Mouse (Mus musculus): ENCODE results near the gene Vgll4. TPM values are rescaled to one million over a fixed set of nuclear protein-coding genes. Genes with fewer than 3 reads are reported as not detected.

Vgll4 gene
- polyA plus RNA-seq, 1 experiment from 2014 or later, result 14.7 TPM

- 35% methylated on average over 6 of the region's 6 CpGs for WGBS (ENCODE audit: insufficient replicate concordance)
- Histone ChIP-seq H3K36me3 (replicated peaks; ENCODE audit: insufficient read depth, low read length) (no peaks in the 10 kb centered on the region), H3K27me3 (ENCODE audit: insufficient read depth, low read length) (no peaks in the 10 kb centered on the region), H3K4me3 (ENCODE audit: low read depth, low read length) (no peak overlapping the region), H3K4me1 (ENCODE audit: insufficient read depth) (no peaks in the 10 kb centered on the region), H3K9ac (replicated peaks) (no peak overlapping the region), H3K4me2 (ENCODE audit: low read depth, low read length) (no peak overlapping the region), H3K27ac (ENCODE audit: low read depth) (no peak overlapping the region), H3K9me3 (ENCODE audit: low read length) (no peaks in the 10 kb centered on the region)
- TF ChIP-seq EP300 (IDR thresholded peaks at IDR 0.05; ENCODE audit: low read depth) (no peak), CTCF (IDR thresholded peaks at IDR 0.05; ENCODE audit: low read depth) (no peak)
- DNase-seq (no peak), ATAC-seq (no peak)
Measured at GRCm38 (mm10) chr6:114818471-114818870, 151.3 kb downstream of the Vgll4 start.

DNA sequence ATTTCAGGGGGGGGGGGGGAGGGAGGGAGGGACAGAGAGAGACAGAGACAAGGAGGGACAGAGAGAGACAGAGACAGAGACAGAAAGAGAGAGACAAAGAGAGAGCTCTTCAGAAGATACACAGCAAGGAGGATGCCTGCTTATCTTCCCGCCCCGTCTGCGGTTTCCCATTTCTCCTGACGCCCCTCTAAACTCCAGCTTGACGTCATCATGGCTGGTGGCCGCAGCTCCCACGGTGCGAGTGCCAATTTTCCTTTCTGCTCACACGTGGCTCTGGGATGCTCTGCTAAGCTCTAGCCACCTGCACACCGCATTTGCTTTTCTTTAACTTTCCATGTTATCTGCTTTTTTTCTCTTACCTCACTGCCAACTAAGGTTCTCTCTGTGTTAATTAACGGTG is 151.8 kb downstream of the Vgll4 start:
- no peak for ATAC-seq
- H3K4me3 ChIP-seq (ENCODE audit: low read depth, low read length), result no peak overlapping the region
- no peak for TF ChIP-seq CTCF (IDR thresholded peaks at IDR 0.05; ENCODE audit: low read depth)
- TF ChIP-seq EP300 (IDR thresholded peaks at IDR 0.05; ENCODE audit: low read depth), result no peak
- no peak overlapping the region for H3K9ac ChIP-seq (replicated peaks)
- 19% methylated on average over 11 of the region's 11 CpGs for WGBS (ENCODE audit: insufficient replicate concordance)
- no peaks in the 10 kb centered on the region for H3K9me3 ChIP-seq (ENCODE audit: low read length)
- no peak overlapping the region for H3K27ac ChIP-seq (ENCODE audit: low read depth)
- no peaks in the 10 kb centered on the region for H3K27me3 ChIP-seq (ENCODE audit: insufficient read depth, low read length)
- no peaks in the 10 kb centered on the region for H3K4me1 ChIP-seq (ENCODE audit: insufficient read depth)
- H3K36me3 ChIP-seq (replicated peaks; ENCODE audit: insufficient read depth, low read length), result no peaks in the 10 kb centered on the region
- H3K4me2 ChIP-seq (ENCODE audit: low read depth, low read length), result no peak overlapping the region
- DNase-seq, result no peak

DNA sequence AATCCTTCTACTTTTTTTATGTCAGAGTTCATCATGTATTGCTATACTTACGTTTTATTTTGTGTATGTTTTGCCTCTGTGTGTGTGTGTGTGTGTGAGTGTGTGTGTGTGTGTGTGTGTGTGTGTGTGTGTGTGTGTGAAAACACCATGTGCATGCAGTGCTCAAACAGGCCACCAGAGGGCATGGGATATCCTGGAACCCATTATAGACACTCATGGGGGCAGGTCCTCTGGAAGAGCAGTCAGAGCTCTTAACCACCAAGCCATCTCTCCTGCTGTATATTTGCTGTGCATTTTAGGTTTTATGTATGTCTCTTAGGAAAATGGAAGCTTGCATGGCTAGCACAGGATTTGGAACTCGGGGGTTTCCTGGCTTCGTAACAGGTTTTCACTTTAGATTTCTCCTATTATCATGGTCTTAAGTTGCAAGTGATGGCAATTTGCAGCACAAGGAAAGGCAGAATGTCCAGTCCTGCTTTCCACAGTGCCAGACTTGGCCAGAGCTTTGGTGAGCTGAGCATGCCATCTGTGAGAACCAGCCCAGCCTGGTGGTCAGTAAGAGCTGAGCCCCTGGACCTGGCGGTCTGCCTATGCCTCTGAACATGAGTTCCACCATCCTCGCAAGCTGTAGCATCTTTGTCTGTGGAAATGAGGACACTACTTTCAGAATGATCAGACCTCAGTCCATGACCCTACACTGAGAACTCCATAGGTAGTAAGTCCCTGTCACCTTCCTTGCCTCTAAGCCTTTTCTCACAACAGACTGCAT is 154.7 kb downstream of the Vgll4 start:
- no peak for ATAC-seq
- no peaks in the 10 kb centered on the region for H3K27me3 ChIP-seq (ENCODE audit: insufficient read depth, low read length)
- H3K4me2 ChIP-seq (ENCODE audit: low read depth, low read length), result no peak overlapping the region
- no peaks in the 10 kb centered on the region for H3K9me3 ChIP-seq (ENCODE audit: low read length)
- no peak overlapping the region for H3K9ac ChIP-seq (replicated peaks)
- H3K27ac ChIP-seq (ENCODE audit: low read depth), result no peak overlapping the region
- no peak overlapping the region for H3K4me3 ChIP-seq (ENCODE audit: low read depth, low read length)
- WGBS (ENCODE audit: insufficient replicate concordance), result 88% methylated on average over 5 of the region's 5 CpGs
- TF ChIP-seq EP300 (IDR thresholded peaks at IDR 0.05; ENCODE audit: low read depth) (no peak), CTCF (IDR thresholded peaks at IDR 0.05; ENCODE audit: low read depth) (peak; percentile 57)
- H3K4me1 ChIP-seq (ENCODE audit: insufficient read depth), result no peaks in the 10 kb centered on the region
- peak; percentile 39 for DNase-seq
- H3K36me3 ChIP-seq (replicated peaks; ENCODE audit: insufficient read depth, low read length), result no peaks in the 10 kb centered on the region

DNA sequence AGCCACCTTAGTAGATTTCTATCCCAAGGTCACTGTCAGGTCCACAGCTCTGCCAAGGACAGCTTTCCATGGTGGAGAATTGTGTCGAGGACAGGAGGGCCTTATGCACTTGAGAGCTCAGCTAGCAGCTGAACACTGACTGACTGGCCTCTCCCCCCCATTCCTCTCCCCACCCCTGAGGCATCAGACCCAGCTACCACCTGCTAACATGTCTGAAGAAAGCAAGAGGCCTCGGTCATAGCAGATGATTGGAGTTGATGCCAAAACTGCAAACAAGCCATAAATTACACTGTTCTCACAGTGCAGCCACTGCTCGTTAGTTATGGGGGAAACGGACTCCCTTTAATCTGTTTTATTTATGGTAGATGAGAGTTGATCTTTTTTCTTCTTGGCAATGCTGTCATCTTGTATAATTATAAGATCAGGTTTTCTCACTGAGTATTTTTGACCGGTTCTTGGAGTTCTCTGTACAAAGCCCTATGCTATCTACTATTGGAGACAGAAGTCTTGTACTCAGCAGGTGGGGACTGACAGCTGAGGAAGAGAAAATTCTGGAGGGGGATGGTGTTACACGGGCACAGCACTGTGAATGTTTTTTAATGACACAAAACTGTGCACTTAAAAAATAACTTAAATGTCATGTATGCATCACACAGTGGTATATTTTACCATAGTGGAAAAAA is 155.5 kb downstream of the Vgll4 start:
- TF ChIP-seq EP300 (IDR thresholded peaks at IDR 0.05; ENCODE audit: low read depth), result no peak
- no peak for TF ChIP-seq CTCF (IDR thresholded peaks at IDR 0.05; ENCODE audit: low read depth)
- H3K27ac ChIP-seq (ENCODE audit: low read depth), result no peak overlapping the region
- DNase-seq, result no peak
- ATAC-seq, result no peak
- 75% methylated on average over 6 of the region's 6 CpGs for WGBS (ENCODE audit: insufficient replicate concordance)
- H3K9ac ChIP-seq (replicated peaks), result no peak overlapping the region
- H3K36me3 ChIP-seq (replicated peaks; ENCODE audit: insufficient read depth, low read length), result no peaks in the 10 kb centered on the region
- no peaks in the 10 kb centered on the region for H3K27me3 ChIP-seq (ENCODE audit: insufficient read depth, low read length)
- H3K4me1 ChIP-seq (ENCODE audit: insufficient read depth), result no peaks in the 10 kb centered on the region
- no peaks in the 10 kb centered on the region for H3K9me3 ChIP-seq (ENCODE audit: low read length)
- no peak overlapping the region for H3K4me2 ChIP-seq (ENCODE audit: low read depth, low read length)
- H3K4me3 ChIP-seq (ENCODE audit: low read depth, low read length), result no peak overlapping the region

- Histone ChIP-seq H3K4me2 (ENCODE audit: low read depth, low read length) (no peak overlapping the region), H3K4me3 (ENCODE audit: low read depth, low read length) (no peak overlapping the region), H3K27ac (ENCODE audit: low read depth) (no peak overlapping the region), H3K9ac (replicated peaks) (no peak overlapping the region), H3K4me1 (ENCODE audit: insufficient read depth) (no peaks in the 10 kb centered on the region), H3K36me3 (replicated peaks; ENCODE audit: insufficient read depth, low read length) (no peaks in the 10 kb centered on the region), H3K27me3 (ENCODE audit: insufficient read depth, low read length) (no peaks in the 10 kb centered on the region), H3K9me3 (ENCODE audit: low read length) (no peaks in the 10 kb centered on the region)
- DNase-seq (no peak), ATAC-seq (no peak)
- 79% methylated on average over 4 of the region's 4 CpGs for WGBS (ENCODE audit: insufficient replicate concordance)
- TF ChIP-seq EP300 (IDR thresholded peaks at IDR 0.05; ENCODE audit: low read depth) (no peak), CTCF (IDR thresholded peaks at IDR 0.05; ENCODE audit: low read depth) (no peak)
Measured at GRCm38 (mm10) chr6:114812779-114813178, 157.0 kb downstream of the Vgll4 start.

DNA sequence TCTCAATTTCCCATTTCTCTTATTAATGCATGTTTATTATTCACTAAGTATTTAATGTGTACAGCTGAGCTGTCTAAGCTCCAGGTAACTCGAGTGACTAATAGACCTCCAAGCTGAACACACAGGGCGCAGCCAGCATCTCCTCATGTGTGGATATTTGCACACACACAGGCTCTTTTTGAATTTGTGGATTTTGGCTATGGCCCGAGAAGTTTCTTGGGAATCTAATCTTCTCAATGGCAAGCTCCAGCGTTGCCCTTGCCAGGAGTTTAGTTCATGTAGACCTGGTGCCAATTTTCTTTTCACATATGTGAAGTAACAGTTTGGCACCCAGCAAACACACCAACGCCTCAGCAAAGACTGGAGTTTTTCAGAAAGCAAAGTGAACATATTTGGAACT is 157.5 kb downstream of the Vgll4 start:
- no peaks in the 10 kb centered on the region for H3K9me3 ChIP-seq (ENCODE audit: low read length)
- H3K9ac ChIP-seq (replicated peaks), result no peak overlapping the region
- no peak for TF ChIP-seq EP300 (IDR thresholded peaks at IDR 0.05; ENCODE audit: low read depth)
- no peak for TF ChIP-seq CTCF (IDR thresholded peaks at IDR 0.05; ENCODE audit: low read depth)
- no peak overlapping the region for H3K4me2 ChIP-seq (ENCODE audit: low read depth, low read length)
- H3K4me1 ChIP-seq (ENCODE audit: insufficient read depth), result no peaks in the 10 kb centered on the region
- DNase-seq (no peak), ATAC-seq (no peak)
- H3K27ac ChIP-seq (ENCODE audit: low read depth), result no peak overlapping the region
- no peaks in the 10 kb centered on the region for H3K27me3 ChIP-seq (ENCODE audit: insufficient read depth, low read length)
- 77% methylated on average over 5 of the region's 5 CpGs for WGBS (ENCODE audit: insufficient replicate concordance)
- no peak overlapping the region for H3K4me3 ChIP-seq (ENCODE audit: low read depth, low read length)
- H3K36me3 ChIP-seq (replicated peaks; ENCODE audit: insufficient read depth, low read length), result no peaks in the 10 kb centered on the region

Other genes with a start within 250 kb of the Vgll4 start
- 15.1 and 18.4 TPM in 2 replicates for gene Tamm41, start 67.9 kb upstream of the Vgll4 start, polyA plus RNA-seq (2015; fragmentation: Nextera tagmentation; extraction: Ambion mirVana)
- gene Syn2, start 164.9 kb upstream of the Vgll4 start, polyA plus RNA-seq (2015; fragmentation: Nextera tagmentation; extraction: Ambion mirVana), result 0.20 and 0.21 TPM in 2 replicates